Mouse (Mus musculus): ENCODE measurements around the gene 4931406P16Rik.
"Not testable (repeated sequence)": the region's sequence is repeated elsewhere in the genome, so short reads cannot be mapped to it uniquely, and the experiment has no call there.

4931406P16Rik gene

DNA sequence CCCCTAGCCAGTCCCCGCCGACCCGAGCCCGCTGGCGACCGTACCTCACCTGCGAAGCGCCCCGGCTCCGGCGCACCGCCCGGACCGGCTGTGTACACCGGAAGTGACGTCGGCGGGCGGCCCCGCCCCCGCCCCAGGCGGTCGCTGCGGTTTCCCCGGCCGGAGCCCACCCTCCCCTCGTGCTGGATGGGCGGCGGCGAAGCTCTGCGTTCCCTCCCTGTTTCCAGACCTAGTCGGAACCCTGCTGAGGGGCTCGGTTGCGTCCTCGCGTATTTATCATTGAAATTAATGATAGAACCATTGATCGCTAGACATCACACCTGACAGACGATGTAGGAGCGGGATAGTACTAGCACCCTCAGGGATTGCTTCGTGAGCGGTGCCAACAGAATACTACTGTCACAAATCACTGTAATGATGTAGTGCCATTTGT, at the start of gene 4931406P16Rik:
TSS of gene 4931406P16Rik (minus strand) at position 109 of the 433 bp plus-strand sequence.
- peak; percentile 85 for DNase-seq (ENCODE audit: low spot score)

DNA sequence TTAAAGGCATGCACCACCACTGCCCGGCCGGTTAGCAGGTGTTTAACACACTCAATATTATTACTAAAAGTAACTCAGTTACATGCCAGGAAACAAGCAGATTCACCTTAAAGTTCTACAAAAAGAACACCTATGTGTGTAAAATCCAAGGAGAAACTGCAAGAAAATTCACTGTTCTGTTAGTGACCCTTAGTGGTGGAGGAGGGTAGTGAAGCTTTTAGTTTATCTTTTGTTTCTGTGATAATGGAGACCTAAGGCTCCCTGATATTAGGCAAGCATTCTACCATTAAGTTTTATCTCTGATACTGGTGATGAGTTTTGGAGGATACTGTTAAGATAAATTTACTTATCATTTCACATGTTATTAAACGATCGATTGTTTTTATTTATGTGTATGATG, 42.3 kb upstream of the 4931406P16Rik start:
- no peak for DNase-seq (ENCODE audit: low spot score)

DNA sequence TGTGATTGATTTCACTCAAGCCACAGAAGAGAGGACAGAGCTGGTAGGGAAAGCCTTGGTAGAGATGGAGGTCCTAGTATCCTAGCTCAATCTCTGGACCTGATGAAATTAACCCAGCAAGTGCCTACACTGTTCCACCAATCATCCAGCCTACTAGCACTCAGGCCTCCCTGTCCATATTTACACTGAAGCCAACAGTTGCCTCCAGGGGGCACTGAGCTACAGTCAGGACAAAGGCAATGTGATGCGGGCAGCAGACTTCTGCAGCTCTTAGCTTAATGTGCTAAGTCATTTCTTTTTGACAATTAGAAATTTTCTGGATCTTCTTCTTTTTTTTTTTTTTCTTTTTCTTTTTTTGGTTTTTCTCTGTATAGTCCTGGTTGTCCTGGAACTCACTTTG, 38.6 kb upstream of the 4931406P16Rik start:
- no peak for DNase-seq (ENCODE audit: low spot score)

- no peak for DNase-seq (ENCODE audit: low spot score)
Measured at GRCm38 (mm10) chr7:34350166-34350565, 36.8 kb upstream of the 4931406P16Rik start.

- no peak for DNase-seq (ENCODE audit: low spot score)
Measured at GRCm38 (mm10) chr7:34348011-34348410, 34.7 kb upstream of the 4931406P16Rik start.

DNA sequence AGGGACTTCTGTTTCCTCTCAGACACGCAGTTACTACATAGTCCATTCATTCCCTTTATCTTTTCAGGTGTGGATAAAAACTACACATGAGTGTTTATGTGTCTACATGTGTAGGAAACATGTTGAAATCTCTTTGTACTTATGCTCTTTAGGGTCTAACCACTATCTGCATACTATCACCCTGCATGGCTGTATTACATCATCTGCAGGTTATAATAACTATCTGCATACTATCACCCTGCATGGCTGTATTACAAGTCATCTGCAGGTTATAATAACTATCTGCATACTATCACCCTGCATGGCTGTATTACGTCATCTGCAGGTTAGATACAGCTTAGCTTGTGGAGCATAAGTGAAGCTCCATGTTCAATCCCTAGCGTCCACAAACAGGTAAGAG, 33.7 kb upstream of the 4931406P16Rik start:
- no peak for DNase-seq (ENCODE audit: low spot score)

DNA sequence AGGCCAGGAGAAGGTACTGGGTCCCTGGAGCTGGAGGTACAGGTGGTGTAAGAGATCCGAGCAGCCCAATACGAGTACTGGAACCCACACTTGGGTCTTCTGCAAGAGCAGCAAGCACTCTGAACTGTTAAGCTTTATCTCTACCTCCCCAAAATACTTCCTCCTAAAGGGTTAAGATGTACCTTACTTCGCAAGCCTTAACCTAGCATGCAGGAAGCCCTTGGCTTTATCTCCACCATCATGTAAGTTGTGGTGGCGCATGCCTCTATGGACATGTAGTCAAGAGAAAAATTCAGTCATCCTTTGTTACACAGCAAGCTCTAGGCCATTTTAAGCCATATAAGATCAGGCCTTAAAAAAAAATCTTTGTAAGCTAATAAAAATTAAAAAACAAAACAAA, 33.2 kb upstream of the 4931406P16Rik start:
- no peak for DNase-seq (ENCODE audit: low spot score)

- DNase-seq (ENCODE audit: low spot score) = no peak
Measured at GRCm38 (mm10) chr7:34342040-34342793, 28.9 kb upstream of the 4931406P16Rik start.

DNA sequence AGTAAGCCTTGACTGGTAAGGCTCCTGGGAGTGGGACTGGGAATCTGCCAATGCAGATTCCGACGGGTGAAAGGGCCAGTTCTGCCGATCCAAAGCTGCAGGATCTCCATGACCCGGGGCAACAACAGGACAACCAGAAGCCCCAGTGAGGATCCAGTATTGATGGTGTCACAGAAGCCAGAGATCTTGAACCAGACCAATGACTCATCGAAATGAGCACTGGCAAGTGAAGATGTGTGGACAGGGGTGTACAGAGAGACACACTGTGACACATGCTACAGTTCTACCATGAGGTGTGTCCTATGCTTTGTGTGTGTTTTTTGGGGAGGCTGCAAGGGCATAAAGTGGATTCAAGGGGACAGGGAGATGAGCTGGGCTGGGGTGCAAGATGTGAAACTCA, 27.5 kb upstream of the 4931406P16Rik start:
- no peak for DNase-seq (ENCODE audit: low spot score)

DNA sequence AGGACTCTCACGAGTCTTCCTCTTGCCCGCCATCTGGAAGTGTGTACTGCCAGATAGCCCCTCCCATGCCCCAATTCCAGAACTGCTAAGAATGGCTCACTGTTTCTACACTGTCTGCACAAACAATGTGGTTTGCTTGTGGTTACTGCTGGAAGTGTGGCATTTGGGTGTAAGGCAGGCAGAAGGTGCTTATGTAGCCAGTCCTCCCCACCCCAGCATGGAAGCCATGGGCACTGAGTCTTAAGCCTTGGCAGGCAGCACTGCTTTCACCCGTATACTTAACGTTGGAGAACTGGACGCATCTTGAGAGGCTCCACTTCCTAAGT, 25.8 kb upstream of the 4931406P16Rik start:
- DNase-seq (ENCODE audit: low spot score) = no peak

GRCm38 (mm10) chr7:34338445-34339163, 25.3 kb upstream of the 4931406P16Rik start:
- DNase-seq (ENCODE audit: low spot score) = no peak

- no peak for DNase-seq (ENCODE audit: low spot score)
Measured at GRCm38 (mm10) chr7:34337268-34337667, 23.9 kb upstream of the 4931406P16Rik start.

DNA sequence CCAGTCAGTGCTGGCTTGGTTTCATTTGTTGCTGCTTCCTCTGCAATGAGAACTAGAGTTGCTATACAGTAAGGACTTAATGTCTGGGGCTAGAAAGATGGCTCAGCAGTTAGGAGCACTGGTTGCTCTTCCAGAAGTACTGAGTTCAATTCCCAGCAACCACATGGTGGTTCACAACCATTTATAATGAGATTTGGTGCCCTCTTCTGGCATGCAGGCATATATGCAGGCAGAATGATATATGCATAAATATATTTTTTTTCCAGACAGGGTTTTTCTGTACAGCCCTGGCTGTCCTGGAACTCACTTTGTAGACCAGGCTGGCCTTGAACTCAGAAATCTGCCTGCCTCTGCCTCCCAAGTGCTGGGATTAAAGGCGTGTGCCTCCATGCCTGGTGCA, 23.2 kb upstream of the 4931406P16Rik start:
- not testable (repeated sequence) for DNase-seq (ENCODE audit: low spot score)

GRCm38 (mm10) chr7:34327493-34327892, 14.1 kb upstream of the 4931406P16Rik start:
- no peak for DNase-seq (ENCODE audit: low spot score)

DNA sequence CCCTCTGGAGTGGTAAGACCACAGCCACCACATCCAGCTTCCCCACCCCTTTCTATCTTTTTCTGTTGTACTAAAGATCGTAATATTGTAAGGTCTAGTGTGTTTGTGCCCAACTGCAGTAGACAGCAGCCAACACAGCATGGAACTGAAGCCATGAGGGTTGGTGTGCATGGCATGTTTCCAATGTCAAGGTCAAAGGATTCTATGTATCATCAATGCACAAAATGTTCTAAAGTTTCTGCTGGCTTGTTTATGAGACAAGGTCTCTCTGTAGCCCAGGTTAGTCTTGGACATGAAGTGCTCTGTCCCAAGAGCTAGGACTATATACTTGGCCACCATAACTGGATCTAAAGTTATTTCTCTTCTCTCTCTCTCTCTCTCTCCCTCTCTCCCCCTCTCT, 11.5 kb upstream of the 4931406P16Rik start:
- DNase-seq (ENCODE audit: low spot score) = no peak

DNA sequence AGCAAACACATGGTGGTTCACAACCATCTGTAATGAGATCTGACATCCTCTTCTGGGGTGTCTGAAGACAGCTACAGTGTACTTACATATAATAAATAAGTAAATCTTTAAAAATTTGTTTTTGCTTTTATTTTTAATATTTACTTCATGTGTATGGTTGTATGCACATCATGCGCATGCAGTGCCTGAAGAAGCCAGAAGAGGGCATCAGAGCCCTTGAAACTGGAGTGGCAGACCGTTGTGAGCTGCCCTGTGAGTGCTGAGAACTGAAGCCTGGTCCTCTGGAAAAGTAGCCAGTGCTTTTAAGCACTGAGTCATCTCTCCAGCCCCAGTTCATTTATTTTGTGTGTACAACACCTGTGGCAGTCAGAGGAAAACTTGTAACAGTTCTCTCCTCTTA, 10.7 kb upstream of the 4931406P16Rik start:
- DNase-seq (ENCODE audit: low spot score) = no peak

DNA sequence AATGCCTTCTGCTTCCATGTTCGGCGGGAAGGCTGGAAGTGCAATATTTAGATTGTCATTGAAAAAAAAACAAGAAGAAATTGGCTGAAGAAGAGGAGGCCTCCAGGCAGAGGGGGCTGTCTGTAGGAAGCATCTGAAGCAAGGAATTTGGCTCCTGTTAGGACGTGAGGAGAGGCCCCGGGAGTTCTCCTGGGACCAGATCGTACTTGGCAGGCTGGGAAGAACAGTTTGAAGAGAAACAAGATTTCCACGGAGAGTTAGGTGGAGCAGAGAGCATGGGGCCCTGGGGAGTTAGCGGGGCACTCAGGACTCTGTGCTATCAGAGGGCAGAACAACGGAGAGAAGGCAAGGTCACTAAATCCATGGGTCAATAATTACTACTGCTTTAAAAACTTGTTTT, 10.0 kb upstream of the 4931406P16Rik start:
- DNase-seq (ENCODE audit: low spot score) = no peak

DNA sequence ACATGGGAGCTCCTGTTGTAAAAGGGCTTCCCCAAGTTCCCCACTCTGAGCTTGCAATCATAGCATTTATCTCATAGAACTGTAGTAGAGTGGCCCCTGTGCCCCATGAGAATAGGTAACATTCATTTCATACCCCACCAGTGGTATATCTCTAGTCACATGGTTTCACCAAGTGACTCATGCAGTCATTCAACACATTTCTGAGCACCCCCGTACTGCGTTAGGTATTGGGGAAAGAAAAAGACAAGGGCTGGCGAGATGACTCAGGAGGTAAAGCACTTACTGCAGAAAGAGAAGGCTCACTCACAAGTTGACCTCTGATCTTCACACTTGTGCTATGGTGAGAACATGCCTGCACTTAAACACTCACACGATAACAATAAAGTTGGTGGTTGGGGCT, 8.6 kb upstream of the 4931406P16Rik start:
- no peak for DNase-seq (ENCODE audit: low spot score)

- DNase-seq (ENCODE audit: low spot score) = no peak
Measured at GRCm38 (mm10) chr7:34321119-34321518, 7.8 kb upstream of the 4931406P16Rik start.

DNA sequence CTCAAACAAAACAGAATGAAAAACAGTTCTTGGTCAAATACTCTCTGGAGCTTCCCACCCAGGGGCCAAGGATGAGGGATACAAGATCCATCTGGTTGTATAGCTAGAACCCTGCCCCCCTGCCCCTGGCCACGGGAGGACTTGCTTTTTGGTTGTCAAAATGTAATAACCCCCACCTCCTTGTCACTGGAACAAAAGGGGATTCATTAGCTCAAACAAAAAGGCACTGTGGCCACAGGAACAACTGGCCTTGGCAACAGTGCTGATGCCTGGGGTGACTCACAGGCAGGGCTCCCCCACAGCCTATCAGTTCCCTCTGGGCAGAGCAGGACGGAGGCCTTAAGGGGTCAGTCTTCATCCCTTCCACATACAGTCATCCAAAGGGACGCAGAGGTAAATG, 6.6 kb upstream of the 4931406P16Rik start:
- DNase-seq (ENCODE audit: low spot score) = no peak

- no peak for DNase-seq (ENCODE audit: low spot score)
Measured at GRCm38 (mm10) chr7:34319123-34319522, 5.8 kb upstream of the 4931406P16Rik start.

DNA sequence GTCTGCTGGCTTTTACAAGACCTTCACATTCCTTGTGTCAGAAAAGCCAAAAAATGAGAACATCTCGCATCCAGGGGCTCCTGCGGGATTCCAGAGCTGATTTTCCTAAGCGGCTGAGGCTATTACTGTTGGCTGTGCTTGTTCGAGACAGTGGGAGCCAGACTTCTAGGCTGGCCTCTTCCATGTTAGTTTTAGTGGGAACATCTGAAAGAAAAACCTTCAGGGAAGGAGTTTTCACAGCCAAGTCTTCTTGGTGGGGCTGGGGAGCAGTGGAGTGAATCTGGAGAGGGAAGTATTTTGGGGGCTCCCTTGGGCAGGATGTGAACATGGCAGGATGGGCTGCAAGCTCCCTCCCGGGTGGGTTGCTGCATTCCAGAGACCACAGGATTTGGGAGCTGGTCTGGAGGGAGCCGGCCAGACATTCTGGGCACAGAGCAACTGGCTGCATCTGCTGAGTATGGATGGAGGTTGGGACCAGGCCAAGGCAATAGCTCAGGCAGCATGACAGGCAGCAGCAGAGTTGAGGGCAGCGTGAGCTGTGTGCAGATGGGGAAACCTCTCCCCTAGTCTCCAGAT, 4.6 kb upstream of the 4931406P16Rik start:
- DNase-seq (ENCODE audit: low spot score) = peak; percentile 50

- no peak for DNase-seq (ENCODE audit: low spot score)
Measured at GRCm38 (mm10) chr7:34312786-34313442, 437 bp downstream of the 4931406P16Rik start.
